Mouse (Mus musculus) forebrain, postnatal 0 days (tissue): ENCODE data around the gene Cmklr1. TPM values are rescaled to one million over a fixed set of nuclear protein-coding genes. Genes with fewer than 3 reads are reported as not detected.

ENCODE experiments used
- ATAC-seq: fragments of 200-750 bp; cut with Nextera tagmentation; 2 replicates; pipeline ENCODE4 v1.8.0; 2017; ENCODE audit warnings: mild to moderate bottlenecking, moderate library complexity
- DNase-seq: peaks from one replicate; pipeline ENCODE4 v3.0.0-alpha.2; 2015
- H3K27ac ChIP-seq: fragments of 300-500 bp; sonication (generic); 2 replicates; pipeline ENCODE4 v1.5.1; 2014; ENCODE audit warnings: low read depth, mild to moderate bottlenecking, antibody characterized with exemption, low read length, moderate library complexity, mixed read lengths
- H3K27me3 ChIP-seq: fragments of 300-500 bp; sonication (generic); 2 replicates; pipeline ENCODE4 v1.6.1; 2014; ENCODE audit warnings: mild to moderate bottlenecking, low read length, mixed read lengths; ENCODE audit not compliant: insufficient read depth
- H3K36me3 ChIP-seq: fragments of 300-500 bp; sonication (generic); 2 replicates; pipeline ENCODE4 v1.6.1; 2014; ENCODE audit warnings: mild to moderate bottlenecking, moderate library complexity; ENCODE audit not compliant: insufficient read depth
- H3K4me1 ChIP-seq: fragments of 300-500 bp; sonication (generic); 2 replicates; pipeline ENCODE4 v1.6.1; 2014; ENCODE audit warnings: antibody characterized with exemption; ENCODE audit not compliant: insufficient read depth
- H3K4me2 ChIP-seq: fragments of 300-500 bp; sonication (generic); 2 replicates; pipeline ENCODE4 v1.6.1; 2014; ENCODE audit warnings: low read depth, mild to moderate bottlenecking, moderate library complexity
- H3K4me3 ChIP-seq: fragments of 300-500 bp; sonication (generic); 2 replicates; pipeline ENCODE4 v1.5.1; 2014; ENCODE audit warnings: low read depth, low read length, mixed read lengths
- H3K9ac ChIP-seq: fragments of 300-500 bp; sonication (generic); 2 replicates; pipeline ENCODE4 v1.6.1; 2014; ENCODE audit warnings: mild to moderate bottlenecking
- H3K9me3 ChIP-seq: fragments of 300-500 bp; sonication (generic); 2 replicates; pipeline ENCODE4 v1.6.1; 2016; ENCODE audit warnings: low read length
- CTCF ChIP-seq: sonication (generic); IDR thresholded peaks from 2 replicates; pipeline ENCODE4 v1.5.1; 2016; ENCODE audit warnings: antibody characterized with exemption, control low read depth, low read depth
- WGBS: fragments of 180-500 bp; shearing (Covaris S2); extraction: QIAGEN DNeasy Blood & Tissue Kit; methylation state at CpG from one replicate; pipeline ENCODE4 v1.1.7; 2014; 5-methylcytosine and 5-hydroxymethylcytosine counted together
- polyA plus RNA-seq: library from polyadenylated mRNA; unstranded; fragments of >200 nt; fragmentation: Nextera tagmentation; extraction: Ambion mirVana; gene quantifications from 2 replicates; pipeline ENCODE4 v1.2.1, GENCODE M21; 2015
- total RNA-seq: library from RNA; depleted of rRNA; stranded (reverse); fragments of >200 nt; gene quantifications from 2 replicates; pipeline ENCODE4 v1.2.3, GENCODE M21; 2014

The Cmklr1 gene
- total and polyA plus RNA-seq, 2 experiments from 2014 or later: 1.4 to 2.7 TPM

- Histone ChIP-seq H3K4me3 (no peak overlapping the region), H3K9ac (no peak overlapping the region), H3K27ac (no peak overlapping the region), H3K36me3 (no peaks in the 10 kb centered on the region), H3K9me3 (no peaks in the 10 kb centered on the region), H3K27me3 (no peaks in the 10 kb centered on the region), H3K4me1 (0 out of 2 replicates have a peak, but pooled peaks cover 3% of the 10 kb centered on the region), H3K4me2 (no peak overlapping the region)
- ATAC-seq (peak; percentile 88), DNase-seq (peak; percentile 59)
- no peak for TF ChIP-seq CTCF
- 47% methylated on average over 13 of the region's 13 CpGs for WGBS
Observed at GRCm38 (mm10) chr5:113634024-113634651, 16.1 kb downstream of the Cmklr1 start.

DNA sequence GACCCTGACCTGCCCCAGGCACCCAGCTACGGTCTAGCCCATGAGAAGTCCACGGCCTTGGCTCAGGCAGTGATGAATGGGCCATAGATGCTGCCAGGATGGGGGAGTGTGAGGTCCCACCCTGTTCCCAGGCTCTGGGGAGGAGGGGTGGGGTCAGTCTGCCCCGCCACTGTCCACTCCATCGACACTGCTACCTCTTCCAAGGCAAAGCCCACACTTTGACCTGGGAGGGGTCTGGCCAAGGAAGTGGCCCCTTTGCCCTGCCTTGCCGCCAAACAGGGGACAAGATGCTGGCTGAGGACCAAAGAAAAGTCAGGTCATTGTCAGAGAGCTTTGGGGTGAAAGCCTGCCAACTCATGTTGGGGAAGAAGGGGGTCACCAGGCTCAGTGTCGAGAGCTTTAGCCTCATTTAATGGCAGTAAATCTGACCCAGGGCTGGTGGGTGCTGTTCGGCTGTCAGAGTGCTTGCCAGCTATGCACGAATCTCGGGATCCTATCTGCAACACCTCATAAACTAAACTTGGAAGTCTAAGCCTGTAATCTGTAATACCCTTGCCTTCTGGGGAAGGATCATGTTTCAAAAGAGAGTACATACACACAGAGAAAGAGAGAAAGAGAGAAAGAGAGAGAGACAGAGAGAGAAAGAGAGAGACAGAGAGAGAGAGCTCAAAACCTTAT is 17.1 kb downstream of the Cmklr1 start:
- H3K9me3 ChIP-seq: no peaks in the 10 kb centered on the region
- H3K27ac ChIP-seq: no peak overlapping the region
- no peak for DNase-seq
- H3K27me3 ChIP-seq: no peaks in the 10 kb centered on the region
- no peak for ATAC-seq
- no peak overlapping the region for H3K9ac ChIP-seq
- H3K4me1 ChIP-seq: 0 out of 2 replicates have a peak, but pooled peaks cover 3% of the 10 kb centered on the region
- H3K36me3 ChIP-seq: no peaks in the 10 kb centered on the region
- no peak for TF ChIP-seq CTCF
- WGBS: 62% methylated on average over 9 of the region's 9 CpGs
- H3K4me3 ChIP-seq: no peak overlapping the region
- no peak overlapping the region for H3K4me2 ChIP-seq

GRCm38 (mm10) chr5:113630116-113630515 is 20.1 kb downstream of the Cmklr1 start:
- H3K9me3 ChIP-seq: no peaks in the 10 kb centered on the region
- H3K27me3 ChIP-seq: no peaks in the 10 kb centered on the region
- 73% methylated on average over 10 of the region's 10 CpGs for WGBS
- no peak overlapping the region for H3K4me2 ChIP-seq
- H3K9ac ChIP-seq: no peak overlapping the region
- H3K27ac ChIP-seq: no peak overlapping the region
- H3K36me3 ChIP-seq: no peaks in the 10 kb centered on the region
- ATAC-seq (no peak), DNase-seq (no peak)
- no peak overlapping the region for H3K4me3 ChIP-seq
- 0 out of 2 replicates have a peak, but pooled peaks cover 3% of the 10 kb centered on the region for H3K4me1 ChIP-seq
- no peak for TF ChIP-seq CTCF

DNA sequence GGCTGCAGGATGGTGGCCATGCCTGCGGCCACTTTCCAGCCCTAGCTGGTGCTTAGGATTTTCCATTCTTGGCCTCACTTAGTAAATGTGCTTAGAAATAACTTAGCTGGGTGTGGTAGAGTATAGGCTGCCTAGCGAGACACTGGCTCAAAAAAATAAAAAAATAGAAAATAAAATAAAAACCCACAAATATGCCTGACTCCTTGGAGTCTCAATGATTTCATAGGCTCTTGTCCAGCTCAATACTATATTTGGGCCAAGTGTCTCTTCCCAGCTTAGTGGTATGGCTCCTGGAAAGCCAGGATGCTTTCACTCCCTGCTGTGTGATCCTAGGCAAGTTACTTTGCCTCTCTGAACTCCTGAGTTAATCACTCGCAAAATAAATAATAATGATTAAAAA is 21.0 kb downstream of the Cmklr1 start:
- Histone ChIP-seq H3K27ac (no peak overlapping the region), H3K4me1 (0 out of 2 replicates have a peak, but pooled peaks cover 3% of the 10 kb centered on the region), H3K27me3 (no peaks in the 10 kb centered on the region), H3K4me2 (no peak overlapping the region), H3K9ac (no peak overlapping the region), H3K4me3 (no peak overlapping the region), H3K9me3 (no peaks in the 10 kb centered on the region), H3K36me3 (no peaks in the 10 kb centered on the region)
- DNase-seq (no peak), ATAC-seq (no peak)
- TF ChIP-seq CTCF: no peak
- 82% methylated on average over 3 of the region's 3 CpGs for WGBS

GRCm38 (mm10) chr5:113627820-113628437 is 22.3 kb downstream of the Cmklr1 start:
- no peak overlapping the region for H3K9ac ChIP-seq
- WGBS: 72% methylated on average over 11 of the region's 11 CpGs
- H3K9me3 ChIP-seq: no peaks in the 10 kb centered on the region
- H3K36me3 ChIP-seq: no peaks in the 10 kb centered on the region
- no peak for TF ChIP-seq CTCF
- no peaks in the 10 kb centered on the region for H3K4me1 ChIP-seq
- no peaks in the 10 kb centered on the region for H3K27me3 ChIP-seq
- H3K4me3 ChIP-seq: no peak overlapping the region
- DNase-seq: no peak
- ATAC-seq: no peak
- H3K4me2 ChIP-seq: no peak overlapping the region
- H3K27ac ChIP-seq: no peak overlapping the region

DNA sequence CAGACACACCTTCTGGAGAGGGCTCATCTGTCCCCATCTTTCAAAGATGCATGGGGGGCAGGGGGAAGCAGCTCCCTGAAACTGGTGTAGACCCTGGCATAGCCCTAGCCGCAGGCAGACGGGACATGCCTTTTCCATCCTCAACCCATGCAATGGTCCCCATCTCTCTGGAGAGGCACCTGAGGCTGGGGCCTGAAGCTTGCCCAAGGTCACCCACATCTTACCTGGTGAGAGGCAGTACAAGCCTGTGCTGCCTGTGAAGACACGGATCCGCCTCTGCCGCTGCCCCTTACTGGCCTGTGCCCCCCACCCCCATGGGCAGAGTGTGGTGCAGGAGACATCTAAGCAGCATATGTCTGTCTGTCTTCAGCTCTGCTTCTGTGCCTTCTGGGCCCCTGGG is 23.2 kb downstream of the Cmklr1 start:
- H3K27me3 ChIP-seq: no peaks in the 10 kb centered on the region
- no peak overlapping the region for H3K4me3 ChIP-seq
- no peak overlapping the region for H3K4me2 ChIP-seq
- ATAC-seq: no peak
- no peaks in the 10 kb centered on the region for H3K9me3 ChIP-seq
- TF ChIP-seq CTCF: no peak
- no peaks in the 10 kb centered on the region for H3K36me3 ChIP-seq
- WGBS: 96% methylated on average over 5 of the region's 5 CpGs
- no peak overlapping the region for H3K9ac ChIP-seq
- no peaks in the 10 kb centered on the region for H3K4me1 ChIP-seq
- no peak for DNase-seq
- no peak overlapping the region for H3K27ac ChIP-seq

GRCm38 (mm10) chr5:113626352-113626751 is 23.9 kb downstream of the Cmklr1 start:
- no peak overlapping the region for H3K4me3 ChIP-seq
- WGBS: 84% methylated on average over 8 of the region's 8 CpGs
- H3K27ac ChIP-seq: no peak overlapping the region
- TF ChIP-seq CTCF: no peak
- ATAC-seq (no peak), DNase-seq (no peak)
- no peaks in the 10 kb centered on the region for H3K36me3 ChIP-seq
- H3K9me3 ChIP-seq: no peaks in the 10 kb centered on the region
- no peak overlapping the region for H3K9ac ChIP-seq
- no peaks in the 10 kb centered on the region for H3K4me1 ChIP-seq
- no peaks in the 10 kb centered on the region for H3K27me3 ChIP-seq
- no peak overlapping the region for H3K4me2 ChIP-seq
